In genomic region chr14:79955678-79956077, GRCm38 (mm10) we compare ENCODE assay signal across 21 mouse cellular contexts. TPM values are rescaled to one million over a fixed set of nuclear protein-coding genes. Genes with fewer than 3 reads are reported as not detected.
DNase-seq lines count a peak whose midpoint lies in the region; ATAC-seq and TF ChIP-seq lines count a peak whose summit lies in the region.
"Had no signal": no experiment of that assay in that cellular context is flagged by ENCODE, and none has a peak within 500 bp of the region (broad histone marks: within the 10 kb centered on the region; RNA-seq: fewer than 3 reads in every experiment).

No protein-coding gene starts in this region.

- no peak overlapping the region for H3K9ac ChIP-seq in kidney, embryonic 14.5 days (ENCODE audit: low read depth, low read length)
- H3K9ac ChIP-seq in CH12.LX (ENCODE audit: insufficient read depth, low read depth), result no peak overlapping the region
- H3K9ac ChIP-seq: embryonic facial prominence, embryonic 12.5 days; forebrain, embryonic 12.5 days; forebrain, postnatal 0 days; hindbrain, embryonic 13.5 days had no signal

- TF ChIP-seq EP300 in CH12.LX (IDR thresholded peaks at IDR 0.05; ENCODE audit: low read length), result no peak

- H3K9me3 ChIP-seq in kidney, embryonic 14.5 days (ENCODE audit: control insufficient read depth, low read length), result no peaks in the 10 kb centered on the region
- no peaks in the 10 kb centered on the region for H3K9me3 ChIP-seq in CH12.LX (replicated peaks; ENCODE audit: low read length)
- H3K9me3 ChIP-seq: embryonic facial prominence, embryonic 12.5 days; forebrain, embryonic 12.5 days; hindbrain, embryonic 13.5 days had no signal

- H3K79me2 ChIP-seq in CH12.LX (replicated peaks; ENCODE audit: control insufficient read depth, extremely low read depth, insufficient read depth, poor library complexity, severe bottlenecking), result no peaks in the 10 kb centered on the region

- in situ Hi-C loops in CH12.LX (cut with MboI; ENCODE audit: low pct_ligation_motif_present, low pct_unique_long_range_greater_than_20kb, low sequenced_read_pairs), result no loop called here

- dilution Hi-C loops in CH12.LX (cut with MboI; ENCODE audit: extremely low pct_ligation_motif_present, extremely low pct_unique_long_range_greater_than_20kb, low sequenced_read_pairs), result no loop called here

- H3K27me3 ChIP-seq in kidney, embryonic 14.5 days (ENCODE audit: control insufficient read depth, insufficient read depth, low read length), result no peaks in the 10 kb centered on the region
- no peaks in the 10 kb centered on the region for H3K27me3 ChIP-seq in CH12.LX (replicated peaks)
- H3K27me3 ChIP-seq: embryonic facial prominence, embryonic 12.5 days; forebrain, embryonic 12.5 days; hindbrain, embryonic 13.5 days had no signal

- no peak for TF ChIP-seq POLR2A in CH12.LX (IDR thresholded peaks at IDR 0.05; ENCODE audit: low read depth, low read length)

- no peak for DNase-seq in kidney, postnatal 14 days
- peak; percentile 11 for DNase-seq in kidney, postnatal 10 days
- no peak for DNase-seq in kidney, adult 18-20 months
- peak; percentile 29 for DNase-seq in CH12.LX (ENCODE audit: extremely low read depth)
- DNase-seq in R1 (ENCODE audit: low read depth, low spot score), result peak; percentile 8
- no peak for DNase-seq in frontal cortex, postnatal 10 days (ENCODE audit: low spot score in 2 of 2)
- DNase-seq: adrenal gland, postnatal 10 days; cerebellum, adult 11 months; cerebellum, adult 8-10 months; cerebellum, postnatal 14 days; forebrain, postnatal 0 days; gastrocnemius, postnatal 36 days; heart, adult 11 months; heart, postnatal 10 days had no signal

- TF ChIP-seq RAD21 in CH12.LX (IDR thresholded peaks at IDR 0.05; ENCODE audit: low read depth, low read length), result no peak

- TF ChIP-seq CTCF in CH12.LX (conservative IDR thresholded peaks at IDR 0.05 in 1 of 2, IDR thresholded peaks at IDR 0.05 in 1 of 2; ENCODE audit: low read depth in 2 of 2, low read length in 2 of 2), result no peak

- WGBS in kidney, embryonic 14.5 days, result 46% methylated on average over 3 of the region's 3 CpGs

- no peak overlapping the region for H3K4me3 ChIP-seq in kidney, embryonic 14.5 days (ENCODE audit: low read length)
- H3K4me3 ChIP-seq in CH12.LX (replicated peaks in 1 of 3; ENCODE audit: low read depth in 2 of 3, low read length in 2 of 3, poor library complexity in 1 of 3), result no peak overlapping the region
- H3K4me3 ChIP-seq: embryonic facial prominence, embryonic 12.5 days; forebrain, embryonic 12.5 days; hindbrain, embryonic 13.5 days had no signal

- 0 out of 2 replicates have a peak, but pooled peaks cover 4% of the 10 kb centered on the region for H3K4me1 ChIP-seq in kidney, embryonic 14.5 days (ENCODE audit: control insufficient read depth, insufficient read depth, low read length)
- 0 out of 4 replicates have a peak, but pooled peaks cover 0 to 2% of the 10 kb centered on the region in 2 experiments for H3K4me1 ChIP-seq in CH12.LX (ENCODE audit: control insufficient read depth in 1 of 2, insufficient read depth in 2 of 2)
- H3K4me1 ChIP-seq: embryonic facial prominence, embryonic 12.5 days had no signal

- no peak overlapping the region for H3K27ac ChIP-seq in kidney, embryonic 14.5 days (ENCODE audit: low read depth, low read length)
- no peak overlapping the region for H3K27ac ChIP-seq in CH12.LX (ENCODE audit: insufficient read depth, low read depth)
- H3K27ac ChIP-seq: embryonic facial prominence, embryonic 12.5 days; forebrain, embryonic 12.5 days; hindbrain, embryonic 13.5 days; hindbrain, postnatal 0 days had no signal

- H3K4me2 ChIP-seq in kidney, embryonic 14.5 days (replicated peaks; ENCODE audit: low read depth, low read length), result no peak overlapping the region
- H3K4me2 ChIP-seq in CH12.LX (ENCODE audit: insufficient read depth, low read depth, poor library complexity, severe bottlenecking), result no peak overlapping the region
- H3K4me2 ChIP-seq: embryonic facial prominence, embryonic 12.5 days; forebrain, embryonic 12.5 days; hindbrain, embryonic 13.5 days had no signal

- ATAC-seq in kidney, embryonic 14.5 days (ENCODE audit: low FRiP score, low TSS enrichment), result peak; percentile 61
- ATAC-seq: forebrain, postnatal 0 days; hindbrain, postnatal 0 days had no signal

- H3K36me3 ChIP-seq in kidney, embryonic 14.5 days (ENCODE audit: control insufficient read depth, insufficient read depth, low read length), result no peaks in the 10 kb centered on the region
- H3K36me3 ChIP-seq in CH12.LX (replicated peaks in 1 of 2; ENCODE audit: control insufficient read depth in 1 of 2, insufficient read depth in 1 of 2, low read length in 1 of 2), result no peaks in the 10 kb centered on the region
- H3K36me3 ChIP-seq: embryonic facial prominence, embryonic 12.5 days; forebrain, embryonic 12.5 days; G1E; hindbrain, embryonic 13.5 days had no signal

TF ChIP-seq in CH12.LX, 34 proteins besides CTCF, POLR2A, EP300 and RAD21:
- TF ChIP-seq HCFC1 (IDR thresholded peaks at IDR 0.05; ENCODE audit: low read depth, low read length) (no peak), MEF2A (IDR thresholded peaks at IDR 0.05; ENCODE audit: borderline replicate concordance, low read depth, low read length) (no peak), USF1 (IDR thresholded peaks at IDR 0.05; ENCODE audit: low read depth, low read length) (no peak), JUN (IDR thresholded peaks at IDR 0.05; ENCODE audit: insufficient read depth, low read depth, low read length) (no peak), ZC3H11A (IDR thresholded peaks at IDR 0.05; ENCODE audit: low read depth, low read length) (no peak), TBP (conservative IDR thresholded peaks at IDR 0.05; ENCODE audit: low read depth, low read length) (no peak), ZMIZ1 (IDR thresholded peaks at IDR 0.05; ENCODE audit: low read depth, low read length) (no peak), PAX5 (IDR thresholded peaks at IDR 0.05; ENCODE audit: low read length) (no peak), JUND (conservative IDR thresholded peaks at IDR 0.05; ENCODE audit: low read depth, low read length) (no peak)

RNA-seq across cellular contexts. Expression of gene Olfm4, which starts 28.2 kb away (rescaled TPM):
- 2.4 and 2.6 TPM in 2 replicates for polyA plus RNA-seq in kidney, embryonic 14.5 days (2014; fragmentation: Nextera tagmentation; extraction: Ambion mirVana)
- 6.5 and 6.8 TPM in 2 replicates for total RNA-seq in CH12.LX (2012; rRNA removed)
- total RNA-seq in CH12.LX (2014; rRNA removed), result 12.8 and 13.8 TPM in 2 replicates
- polyA plus RNA-seq in CH12.LX (2012; ENCODE audit: insufficient read length, low read depth), result 24.9 and 29.8 TPM in 2 replicates
- total RNA-seq: gastrocnemius, adult 8-10 months; gastrocnemius, postnatal 36 days had no signal
- polyA plus RNA-seq: G1E had no signal

Comparison
In these comparisons a context has a peak if more than half of its experiments do, and no peak if none do; other contexts are left out.
1. DNase-seq: peak in kidney, postnatal 10 days (single experiment), CH12.LX (single experiment) and R1 (single experiment); none in kidney, postnatal 14 days (single experiment), kidney, adult 18-20 months (single experiment) and frontal cortex, postnatal 10 days (0 of 2).